Mouse (Mus musculus): ENCODE data around the gene Fbxl20. TPM values are rescaled to one million over a fixed set of nuclear protein-coding genes. Genes with fewer than 3 reads are reported as not detected.

The Fbxl20 gene
- polyA plus RNA-seq, 1 experiment from 2014 or later, result 23.4 TPM

Other genes with a start within 250 kb of the Fbxl20 start
- 0.14 TPM in 1 of 2 replicates, not detected in the other for gene Plxdc1, start 164.0 kb downstream of the Fbxl20 start, polyA plus RNA-seq (2014; fragmentation: Nextera tagmentation; extraction: Ambion mirVana)
- 6.7 and 8.9 TPM in 2 replicates for gene Arl5c, start 154.2 kb downstream of the Fbxl20 start, polyA plus RNA-seq (2014; fragmentation: Nextera tagmentation; extraction: Ambion mirVana)
- 9.7 and 10.3 TPM in 2 replicates for gene Cacnb1, start 127.4 kb downstream of the Fbxl20 start, polyA plus RNA-seq (2014; fragmentation: Nextera tagmentation; extraction: Ambion mirVana)
- 945 and 991 TPM in 2 replicates for gene Rpl19, start 123.7 kb downstream of the Fbxl20 start, polyA plus RNA-seq (2014; fragmentation: Nextera tagmentation; extraction: Ambion mirVana)
- gene Stac2, start 96.9 kb downstream of the Fbxl20 start, polyA plus RNA-seq (2014; fragmentation: Nextera tagmentation; extraction: Ambion mirVana), result 0.37 and 0.47 TPM in 2 replicates
- 78.4 and 80.5 TPM in 2 replicates for gene Med1, start 42.9 kb upstream of the Fbxl20 start, polyA plus RNA-seq (2014; fragmentation: Nextera tagmentation; extraction: Ambion mirVana)
- gene Cdk12, start 52.7 kb upstream of the Fbxl20 start, polyA plus RNA-seq (2014; fragmentation: Nextera tagmentation; extraction: Ambion mirVana), result 11.1 and 12.1 TPM in 2 replicates
- gene Neurod2, start 179.2 kb upstream of the Fbxl20 start, polyA plus RNA-seq (2014; fragmentation: Nextera tagmentation; extraction: Ambion mirVana), result 0.15 and 0.17 TPM in 2 replicates
- 0.78 and 0.91 TPM in 2 replicates for gene Ppp1r1b, start 198.0 kb upstream of the Fbxl20 start, polyA plus RNA-seq (2014; fragmentation: Nextera tagmentation; extraction: Ambion mirVana)
- 39.7 and 41.5 TPM in 2 replicates for gene Stard3, start 208.0 kb upstream of the Fbxl20 start, polyA plus RNA-seq (2014; fragmentation: Nextera tagmentation; extraction: Ambion mirVana)
- not detected in 2 replicates for gene Tcap, start 233.4 kb upstream of the Fbxl20 start, polyA plus RNA-seq (2014; fragmentation: Nextera tagmentation; extraction: Ambion mirVana)
- gene Pnmt, start 236.0 kb upstream of the Fbxl20 start, polyA plus RNA-seq (2014; fragmentation: Nextera tagmentation; extraction: Ambion mirVana), result not detected in 2 replicates